Mouse (Mus musculus): Measurements from ENCODE around the gene Cwc22. TPM values are rescaled to one million over a fixed set of nuclear protein-coding genes. Genes with fewer than 3 reads are reported as not detected.
A peak's percentile ranks its signal among the peaks of the same experiment; 100 is the strongest.

Gene Cwc22
- 6.0 and 6.7 TPM in 2 replicates for polyA plus RNA-seq (2012; rRNA removed)

GRCm38 (mm10) chr2:77945596-77946485, at the start of gene Cwc22:
Gene Cwc22, minus strand, starts transcription at chr2:77946375.
- Histone ChIP-seq H3K4me3 (ENCODE audit: control insufficient read depth, insufficient read depth, low read length) (peak within 1 kb of the TSS; percentile 98), H3K27ac (ENCODE audit: control insufficient read depth, insufficient read depth, low read length) (no peak within 1 kb of the TSS), H3K27me3 (ENCODE audit: control insufficient read depth, insufficient read depth, low read length) (no peaks in the 10 kb centered on the region), H3K36me3 (ENCODE audit: control insufficient read depth, insufficient read depth, low read length) (no peaks in the 10 kb centered on the region), H3K4me1 (replicated peaks; ENCODE audit: control insufficient read depth, insufficient read depth, low read length) (peaks cover 3% of the 10 kb centered on the region)
- under 1% methylated on average over 55 of the region's 55 CpGs for WGBS
- DNase-seq: peak; percentile 90
- TF ChIP-seq POLR2A (IDR thresholded peaks at IDR 0.05; ENCODE audit: control insufficient read depth, extremely low read depth, insufficient read depth, low read length, poor library complexity) (no peak), CTCF (IDR thresholded peaks at IDR 0.05; ENCODE audit: borderline replicate concordance, control insufficient read depth, extremely low read depth, insufficient read depth, low read length, poor library complexity) (no peak)

- DNase-seq: no peak
- Histone ChIP-seq H3K27me3 (ENCODE audit: control insufficient read depth, insufficient read depth, low read length) (no peaks in the 10 kb centered on the region), H3K36me3 (ENCODE audit: control insufficient read depth, insufficient read depth, low read length) (no peaks in the 10 kb centered on the region), H3K27ac (ENCODE audit: control insufficient read depth, insufficient read depth, low read length) (no peak overlapping the region), H3K4me3 (ENCODE audit: control insufficient read depth, insufficient read depth, low read length) (no peak overlapping the region), H3K4me1 (replicated peaks; ENCODE audit: control insufficient read depth, insufficient read depth, low read length) (no peaks in the 10 kb centered on the region)
- no peak for TF ChIP-seq POLR2A (IDR thresholded peaks at IDR 0.05; ENCODE audit: control insufficient read depth, extremely low read depth, insufficient read depth, low read length, poor library complexity)
- WGBS: 77% methylated on average over 4 of the region's 4 CpGs
Measured at GRCm38 (mm10) chr2:77993727-77994401, 47.7 kb upstream of the Cwc22 start.

DNA sequence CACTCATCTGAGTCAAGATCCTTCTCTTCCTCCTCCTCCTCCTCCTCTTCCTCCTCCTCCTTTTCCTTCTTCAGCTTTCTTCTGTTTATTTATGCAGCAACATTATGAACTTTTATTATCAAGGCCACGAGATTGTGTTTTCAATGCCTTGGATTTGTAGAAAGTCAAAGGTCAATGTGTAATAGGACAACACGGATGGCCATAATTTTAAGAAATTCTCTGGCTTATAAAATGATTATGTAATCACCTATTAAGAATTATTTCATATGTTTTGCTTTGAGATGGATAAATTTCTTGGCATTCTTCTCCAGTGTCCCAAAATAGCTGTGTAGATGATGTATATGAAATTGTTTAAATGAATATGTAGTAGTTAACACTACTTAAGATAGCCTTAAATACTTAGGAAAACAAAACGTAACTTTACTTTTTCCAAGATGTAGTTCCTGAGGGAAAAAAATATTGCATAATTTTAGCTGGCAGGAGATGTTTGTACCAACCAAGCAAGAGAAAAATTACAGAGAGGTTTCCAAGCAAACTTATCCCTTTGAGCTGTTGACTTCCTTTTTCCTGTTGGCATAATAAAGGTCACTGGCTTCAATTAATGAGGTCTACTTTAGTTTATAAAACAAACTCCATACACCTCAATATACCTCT, 46.9 kb upstream of the Cwc22 start:
- H3K27me3 ChIP-seq (ENCODE audit: control insufficient read depth, insufficient read depth, low read length): no peaks in the 10 kb centered on the region
- WGBS: 88% methylated on average over 3 of the region's 3 CpGs

GRCm38 (mm10) chr2:77990820-77991219, 44.6 kb upstream of the Cwc22 start:
- no peak for DNase-seq
- H3K27me3 ChIP-seq (ENCODE audit: control insufficient read depth, insufficient read depth, low read length): no peaks in the 10 kb centered on the region
- no peak overlapping the region for H3K4me3 ChIP-seq (ENCODE audit: control insufficient read depth, insufficient read depth, low read length)
- no peak overlapping the region for H3K27ac ChIP-seq (ENCODE audit: control insufficient read depth, insufficient read depth, low read length)
- 54% methylated on average over 2 of the region's 2 CpGs for WGBS
- H3K4me1 ChIP-seq (replicated peaks; ENCODE audit: control insufficient read depth, insufficient read depth, low read length): no peaks in the 10 kb centered on the region
- TF ChIP-seq POLR2A (IDR thresholded peaks at IDR 0.05; ENCODE audit: control insufficient read depth, extremely low read depth, insufficient read depth, low read length, poor library complexity) (no peak), CTCF (IDR thresholded peaks at IDR 0.05; ENCODE audit: borderline replicate concordance, control insufficient read depth, extremely low read depth, insufficient read depth, low read length, poor library complexity) (no peak)
- no peaks in the 10 kb centered on the region for H3K36me3 ChIP-seq (ENCODE audit: control insufficient read depth, insufficient read depth, low read length)

More for the DNA sequence above, 46.9 kb upstream of the Cwc22 start:
- H3K36me3 ChIP-seq (ENCODE audit: control insufficient read depth, insufficient read depth, low read length): no peaks in the 10 kb centered on the region
- no peaks in the 10 kb centered on the region for H3K4me1 ChIP-seq (replicated peaks; ENCODE audit: control insufficient read depth, insufficient read depth, low read length)
- H3K4me3 ChIP-seq (ENCODE audit: control insufficient read depth, insufficient read depth, low read length): no peak overlapping the region
- DNase-seq: no peak
- no peak overlapping the region for H3K27ac ChIP-seq (ENCODE audit: control insufficient read depth, insufficient read depth, low read length)
- TF ChIP-seq POLR2A (IDR thresholded peaks at IDR 0.05; ENCODE audit: control insufficient read depth, extremely low read depth, insufficient read depth, low read length, poor library complexity): no peak
- no peak for TF ChIP-seq CTCF (IDR thresholded peaks at IDR 0.05; ENCODE audit: borderline replicate concordance, control insufficient read depth, extremely low read depth, insufficient read depth, low read length, poor library complexity)

- TF ChIP-seq POLR2A (IDR thresholded peaks at IDR 0.05; ENCODE audit: control insufficient read depth, extremely low read depth, insufficient read depth, low read length, poor library complexity): no peak
- TF ChIP-seq CTCF (IDR thresholded peaks at IDR 0.05; ENCODE audit: borderline replicate concordance, control insufficient read depth, extremely low read depth, insufficient read depth, low read length, poor library complexity): no peak
- H3K27ac ChIP-seq (ENCODE audit: control insufficient read depth, insufficient read depth, low read length): no peak overlapping the region
- H3K4me1 ChIP-seq (replicated peaks; ENCODE audit: control insufficient read depth, insufficient read depth, low read length): no peaks in the 10 kb centered on the region
- no peaks in the 10 kb centered on the region for H3K27me3 ChIP-seq (ENCODE audit: control insufficient read depth, insufficient read depth, low read length)
- no peaks in the 10 kb centered on the region for H3K36me3 ChIP-seq (ENCODE audit: control insufficient read depth, insufficient read depth, low read length)
- DNase-seq: no peak
- H3K4me3 ChIP-seq (ENCODE audit: control insufficient read depth, insufficient read depth, low read length): no peak overlapping the region
Measured at GRCm38 (mm10) chr2:77990121-77990520, 43.9 kb upstream of the Cwc22 start.

GRCm38 (mm10) chr2:77989390-77989789, 43.2 kb upstream of the Cwc22 start:
- no peak for TF ChIP-seq POLR2A (IDR thresholded peaks at IDR 0.05; ENCODE audit: control insufficient read depth, extremely low read depth, insufficient read depth, low read length, poor library complexity)
- TF ChIP-seq CTCF (IDR thresholded peaks at IDR 0.05; ENCODE audit: borderline replicate concordance, control insufficient read depth, extremely low read depth, insufficient read depth, low read length, poor library complexity): no peak
- no peaks in the 10 kb centered on the region for H3K27me3 ChIP-seq (ENCODE audit: control insufficient read depth, insufficient read depth, low read length)
- H3K4me3 ChIP-seq (ENCODE audit: control insufficient read depth, insufficient read depth, low read length): no peak overlapping the region
- 57% methylated on average over 1 of the region's 1 CpGs for WGBS
- no peaks in the 10 kb centered on the region for H3K4me1 ChIP-seq (replicated peaks; ENCODE audit: control insufficient read depth, insufficient read depth, low read length)
- DNase-seq: no peak
- H3K36me3 ChIP-seq (ENCODE audit: control insufficient read depth, insufficient read depth, low read length): no peaks in the 10 kb centered on the region
- no peak overlapping the region for H3K27ac ChIP-seq (ENCODE audit: control insufficient read depth, insufficient read depth, low read length)
